Mouse (Mus musculus) embryonic facial prominence, embryonic 12.5 days (tissue): Measurements from ENCODE around the gene Taar8c. TPM values are rescaled to one million over a fixed set of nuclear protein-coding genes. Genes with fewer than 3 reads are reported as not detected.

Experiments
- polyA plus RNA-seq: library from polyadenylated mRNA; unstranded; fragments of >200 nt; fragmentation: Nextera tagmentation; extraction: Ambion mirVana; gene quantifications from 2 replicates; pipeline ENCODE4 v1.2.1, GENCODE M21; 2016

Gene Taar8c
- polyA plus RNA-seq, 1 experiment from 2014 or later: not detected

Other genes starting within 250 kb of the Taar8c start
- 1.4 and 1.8 TPM in 2 replicates for gene Vnn1, start 207.2 kb downstream of the Taar8c start, polyA plus RNA-seq
- gene Taar1, start 181.6 kb downstream of the Taar8c start, polyA plus RNA-seq: not detected in 2 replicates
- not detected in 2 replicates for gene Taar2, start 163.3 kb downstream of the Taar8c start, polyA plus RNA-seq
- not detected in 2 replicates for gene Taar3, start 152.4 kb downstream of the Taar8c start, polyA plus RNA-seq
- not detected in 2 replicates for gene Taar4, start 141.4 kb downstream of the Taar8c start, polyA plus RNA-seq
- gene Taar5, start 131.2 kb downstream of the Taar8c start, polyA plus RNA-seq: not detected in 2 replicates
- gene Taar6, start 116.3 kb downstream of the Taar8c start, polyA plus RNA-seq: not detected in 2 replicates
- gene Taar7a, start 108.4 kb downstream of the Taar8c start, polyA plus RNA-seq: not detected in 2 replicates
- not detected in 2 replicates for gene Taar7b, start 102.0 kb downstream of the Taar8c start, polyA plus RNA-seq
- gene Taar7d, start 74.7 kb downstream of the Taar8c start, polyA plus RNA-seq: not detected in 2 replicates
- not detected in 2 replicates for gene Taar7e, start 64.3 kb downstream of the Taar8c start, polyA plus RNA-seq
- gene Taar7f, start 52.4 kb downstream of the Taar8c start, polyA plus RNA-seq: not detected in 2 replicates
- not detected in 2 replicates for gene Taar8a, start 25.4 kb downstream of the Taar8c start, polyA plus RNA-seq
- gene Taar8b, start 9.6 kb downstream of the Taar8c start, polyA plus RNA-seq: not detected in 2 replicates
- not detected in 2 replicates for gene Taar9, start 7.6 kb upstream of the Taar8c start, polyA plus RNA-seq
- 71.3 and 74.3 TPM in 2 replicates for gene Stx7, start 47.4 kb upstream of the Taar8c start, polyA plus RNA-seq
- 23.4 and 24.0 TPM in 2 replicates for gene Moxd1, start 121.6 kb upstream of the Taar8c start, polyA plus RNA-seq